Mouse (Mus musculus): ENCODE data around the gene Prdm8. TPM values are rescaled to one million over a fixed set of nuclear protein-coding genes. Genes with fewer than 3 reads are reported as not detected.

Prdm8 gene
- polyA plus RNA-seq, 1 experiment from 2014 or later: 3.8 TPM

- Histone ChIP-seq H3K27me3 (peaks cover 86% of the 10 kb centered on the region), H3K36me3 (no peaks in the 10 kb centered on the region), H3K9me3 (no peaks in the 10 kb centered on the region), H3K9ac (no peak overlapping the region), H3K27ac (replicated peaks) (no peak overlapping the region), H3K4me3 (no peak overlapping the region), H3K4me2 (no peak overlapping the region), H3K4me1 (replicated peaks) (peaks cover 40% of the 10 kb centered on the region)
- ATAC-seq (ENCODE audit: low read depth): no peak
Observed at GRCm38 (mm10) chr5:98173694-98174093, 6.7 kb downstream of the Prdm8 start.

- H3K27ac ChIP-seq (replicated peaks): peak overlapping the region; percentile 89
- no peaks in the 10 kb centered on the region for H3K36me3 ChIP-seq
- ATAC-seq (ENCODE audit: low read depth): 0 out of 2 replicates have a peak, but pooled peaks have one; percentile 9
- H3K9ac ChIP-seq: peak overlapping the region; percentile 81; the same call in 1 of the 2 replicates
- peaks cover 55% of the 10 kb centered on the region for H3K4me1 ChIP-seq (replicated peaks)
- under 1% methylated on average over 12 of the region's 12 CpGs for WGBS
- H3K27me3 ChIP-seq: peaks cover 81% of the 10 kb centered on the region
- peak overlapping the region; percentile 56 for H3K4me3 ChIP-seq
- H3K9me3 ChIP-seq: no peaks in the 10 kb centered on the region
- H3K4me2 ChIP-seq: peak overlapping the region; percentile 89
Observed at GRCm38 (mm10) chr5:98179606-98180005, 12.6 kb downstream of the Prdm8 start.

- peaks cover 62% of the 10 kb centered on the region for H3K4me1 ChIP-seq (replicated peaks)
- WGBS: under 1% methylated on average over 19 of the region's 19 CpGs
- peaks cover 80% of the 10 kb centered on the region for H3K27me3 ChIP-seq
Observed at GRCm38 (mm10) chr5:98180461-98180887, 13.5 kb downstream of the Prdm8 start.

GRCm38 (mm10) chr5:98180888-98181635 lies 14.1 kb downstream of the Prdm8 start:
- Histone ChIP-seq H3K27ac (replicated peaks) (peak overlapping the region; percentile 89), H3K27me3 (peaks cover 76% of the 10 kb centered on the region), H3K36me3 (no peaks in the 10 kb centered on the region), H3K4me2 (peak overlapping the region; percentile 89), H3K9me3 (no peaks in the 10 kb centered on the region), H3K4me3 (peak overlapping the region; percentile 56), H3K9ac (peak overlapping the region; percentile 81), H3K4me1 (replicated peaks) (peaks cover 68% of the 10 kb centered on the region)
- WGBS: 0% methylated on average over 27 of the region's 27 CpGs
- ATAC-seq (ENCODE audit: low read depth): peak; percentile 45

More at GRCm38 (mm10) chr5:98180461-98180887, 13.5 kb downstream of the Prdm8 start:
- peak overlapping the region; percentile 81 for H3K9ac ChIP-seq
- peak; percentile 74 for ATAC-seq (ENCODE audit: low read depth)
- peak overlapping the region; percentile 89 for H3K4me2 ChIP-seq
- H3K4me3 ChIP-seq: peak overlapping the region; percentile 56
- H3K27ac ChIP-seq (replicated peaks): peak overlapping the region; percentile 89
- H3K36me3 ChIP-seq: no peaks in the 10 kb centered on the region
- no peaks in the 10 kb centered on the region for H3K9me3 ChIP-seq

- H3K4me3 ChIP-seq: peak overlapping the region; percentile 56
- peaks cover 75% of the 10 kb centered on the region for H3K4me1 ChIP-seq (replicated peaks)
- H3K9me3 ChIP-seq: no peaks in the 10 kb centered on the region
- peak overlapping the region; percentile 89 for H3K27ac ChIP-seq (replicated peaks)
- H3K36me3 ChIP-seq: no peaks in the 10 kb centered on the region
- 0 out of 2 replicates have a peak, but pooled peaks have one; percentile 4 for ATAC-seq (ENCODE audit: low read depth)
- H3K9ac ChIP-seq: peak overlapping the region; percentile 81
- 2% methylated on average over 16 of the region's 16 CpGs for WGBS
- H3K4me2 ChIP-seq: peak overlapping the region; percentile 89
- peaks cover 74% of the 10 kb centered on the region for H3K27me3 ChIP-seq
Observed at GRCm38 (mm10) chr5:98181686-98182602, 14.9 kb downstream of the Prdm8 start.

- no peak for ATAC-seq (ENCODE audit: low read depth)
- 0% methylated on average over 5 of the region's 5 CpGs for WGBS
- Histone ChIP-seq H3K9me3 (no peaks in the 10 kb centered on the region), H3K27ac (replicated peaks) (peak overlapping the region; percentile 89), H3K4me3 (peak overlapping the region; percentile 56), H3K27me3 (peaks cover 71% of the 10 kb centered on the region), H3K4me1 (replicated peaks) (peaks cover 75% of the 10 kb centered on the region), H3K4me2 (peak overlapping the region; percentile 89), H3K36me3 (no peaks in the 10 kb centered on the region), H3K9ac (peak overlapping the region; percentile 81)
Observed at GRCm38 (mm10) chr5:98182603-98182920, 15.6 kb downstream of the Prdm8 start.

GRCm38 (mm10) chr5:98183031-98183595 lies 16.1 kb downstream of the Prdm8 start:
- ATAC-seq (ENCODE audit: low read depth): no peak
- Histone ChIP-seq H3K9ac (peak overlapping the region; percentile 81), H3K4me1 (replicated peaks) (peaks cover 75% of the 10 kb centered on the region), H3K4me2 (peak overlapping the region; percentile 89), H3K27ac (replicated peaks) (peak overlapping the region; percentile 89), H3K9me3 (no peaks in the 10 kb centered on the region), H3K4me3 (peak overlapping the region; percentile 56), H3K27me3 (peaks cover 71% of the 10 kb centered on the region), H3K36me3 (no peaks in the 10 kb centered on the region)
- WGBS: 2% methylated on average over 14 of the region's 14 CpGs

- Histone ChIP-seq H3K4me3 (peak overlapping the region; percentile 56), H3K27me3 (peaks cover 72% of the 10 kb centered on the region), H3K4me2 (peak overlapping the region; percentile 89), H3K4me1 (replicated peaks) (peaks cover 75% of the 10 kb centered on the region), H3K36me3 (no peaks in the 10 kb centered on the region), H3K27ac (replicated peaks) (no peak overlapping the region), H3K9ac (peak overlapping the region; percentile 46), H3K9me3 (no peaks in the 10 kb centered on the region)
- ATAC-seq (ENCODE audit: low read depth): no peak
- 6% methylated on average over 17 of the region's 17 CpGs for WGBS
Observed at GRCm38 (mm10) chr5:98184281-98184910, 17.4 kb downstream of the Prdm8 start.

- Histone ChIP-seq H3K9me3 (no peaks in the 10 kb centered on the region), H3K4me3 (peak overlapping the region; percentile 56), H3K4me2 (peak overlapping the region; percentile 89), H3K27ac (replicated peaks) (peak overlapping the region; percentile 75), H3K9ac (peak overlapping the region; percentile 76), H3K4me1 (replicated peaks) (peaks cover 72% of the 10 kb centered on the region), H3K36me3 (no peaks in the 10 kb centered on the region), H3K27me3 (peaks cover 72% of the 10 kb centered on the region)
- ATAC-seq (ENCODE audit: low read depth): peak; percentile 47
- under 1% methylated on average over 84 of the region's 89 CpGs for WGBS
Observed at GRCm38 (mm10) chr5:98184971-98185805, 18.2 kb downstream of the Prdm8 start.

GRCm38 (mm10) chr5:98185806-98186751 lies 19.1 kb downstream of the Prdm8 start:
- Histone ChIP-seq H3K4me3 (peak overlapping the region; percentile 56), H3K27me3 (peaks cover 77% of the 10 kb centered on the region), H3K27ac (replicated peaks) (peak overlapping the region; percentile 75), H3K36me3 (no peaks in the 10 kb centered on the region), H3K9ac (peak overlapping the region; percentile 76), H3K9me3 (no peaks in the 10 kb centered on the region), H3K4me2 (peak overlapping the region; percentile 89), H3K4me1 (replicated peaks) (peaks cover 63% of the 10 kb centered on the region)
- under 1% methylated on average over 100 of the region's 106 CpGs for WGBS
- peak; percentile 64 for ATAC-seq (ENCODE audit: low read depth)

Measured in neural tube, embryonic 13.5 days (tissue).